Mouse (Mus musculus): ENCODE results near the gene Sppl3.

The Sppl3 gene

GRCm38 (mm10) chr5:114997327-114997726 lies 13.6 kb upstream of the Sppl3 start:
- DNase-seq (ENCODE audit: low read depth), result no peak

- no peak for DNase-seq (ENCODE audit: low read depth)
These were observed 10.4 kb upstream of the Sppl3 start for GRCm38 (mm10) chr5:115000503-115000902.

DNA sequence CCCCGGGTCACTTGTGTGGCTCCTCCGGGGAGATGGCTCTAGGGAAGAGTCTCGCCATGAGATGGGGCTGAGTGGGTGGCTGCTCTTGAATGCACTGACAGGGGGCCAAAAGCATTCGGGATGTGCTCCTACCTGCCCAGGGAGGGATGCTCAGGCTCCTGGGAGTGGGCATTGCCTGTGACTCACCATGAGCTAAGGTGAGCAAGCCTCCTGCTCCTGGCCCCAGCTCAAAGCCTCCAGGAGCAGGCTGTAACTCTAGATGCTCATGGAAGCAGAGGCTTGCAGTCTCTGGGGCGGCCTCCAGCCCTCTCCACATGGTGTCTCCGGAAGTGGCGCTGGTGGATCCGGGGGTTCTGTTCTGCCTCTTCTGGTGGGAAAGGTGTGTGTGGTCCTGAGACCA lies 9.5 kb upstream of the Sppl3 start:
- DNase-seq (ENCODE audit: low read depth), result no peak

DNA sequence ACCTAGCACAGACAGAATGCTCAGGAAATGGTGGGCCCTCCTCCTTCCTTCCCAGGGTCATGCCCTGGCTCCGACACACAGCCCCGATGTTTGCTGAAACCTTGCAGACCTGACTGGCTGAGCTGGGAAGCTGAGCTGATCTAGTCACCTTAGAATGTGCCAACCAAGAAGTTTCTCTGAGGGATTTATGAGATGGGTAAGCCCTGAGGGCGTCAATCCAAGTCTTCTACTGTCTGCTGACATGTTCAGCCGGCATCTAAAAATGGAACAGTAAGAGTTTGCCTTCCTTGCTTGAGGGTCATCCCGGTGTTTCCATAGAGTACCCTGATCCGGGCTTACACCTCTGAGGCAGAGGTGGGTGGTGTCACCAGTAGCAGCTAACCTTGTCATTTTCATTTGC lies 8.2 kb upstream of the Sppl3 start:
- DNase-seq (ENCODE audit: low read depth), result no peak

- peak; percentile 44 for DNase-seq (ENCODE audit: low read depth)
These were observed 7.6 kb upstream of the Sppl3 start for GRCm38 (mm10) chr5:115003224-115003873.

DNA sequence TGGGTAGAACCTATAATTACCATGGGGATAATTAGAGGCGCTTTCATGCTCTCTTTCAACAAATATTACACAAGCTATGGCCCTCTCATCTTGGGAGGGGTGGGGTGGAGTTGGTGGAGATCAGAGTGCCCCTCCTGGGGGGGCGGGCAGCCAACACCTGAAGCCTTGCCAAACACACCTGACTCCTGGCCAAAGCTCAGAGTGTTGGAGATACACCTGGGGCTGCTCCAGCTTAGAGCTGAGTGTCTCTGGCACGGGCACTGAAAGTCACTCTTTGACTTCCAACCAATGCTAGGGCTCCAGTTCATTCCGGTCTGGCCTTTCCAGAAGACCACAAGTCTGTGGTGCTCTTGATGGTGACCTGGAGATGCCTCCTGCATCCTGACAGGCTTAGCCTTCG lies 3.2 kb upstream of the Sppl3 start:
- no peak for DNase-seq (ENCODE audit: low read depth)

- no peak for DNase-seq (ENCODE audit: low read depth)
These were observed 2.6 kb upstream of the Sppl3 start for GRCm38 (mm10) chr5:115008307-115008706.

GRCm38 (mm10) chr5:115009143-115009542 lies 1.8 kb upstream of the Sppl3 start:
- DNase-seq (ENCODE audit: low read depth), result no peak

- no peak for DNase-seq (ENCODE audit: low read depth)
These were observed 976 bp upstream of the Sppl3 start for GRCm38 (mm10) chr5:115009961-115010360.

DNA sequence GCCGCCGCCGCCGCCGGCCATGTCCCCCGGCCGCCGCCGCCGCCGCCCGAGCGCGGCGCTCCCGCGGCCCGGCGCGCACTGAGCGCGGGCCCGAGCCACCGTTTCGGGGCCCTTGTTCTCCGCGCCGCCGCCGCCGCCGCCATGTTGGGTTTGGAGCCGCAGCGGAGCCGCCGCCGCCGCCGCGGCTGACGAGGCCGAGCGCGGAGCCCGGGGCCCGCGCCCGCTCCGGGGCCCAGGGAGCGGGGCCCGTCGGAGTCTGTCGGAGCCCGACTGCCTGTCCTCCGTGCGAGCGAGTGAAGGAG lies 231 bp downstream of the Sppl3 start:
- no peak for DNase-seq (ENCODE audit: low read depth)

DNA sequence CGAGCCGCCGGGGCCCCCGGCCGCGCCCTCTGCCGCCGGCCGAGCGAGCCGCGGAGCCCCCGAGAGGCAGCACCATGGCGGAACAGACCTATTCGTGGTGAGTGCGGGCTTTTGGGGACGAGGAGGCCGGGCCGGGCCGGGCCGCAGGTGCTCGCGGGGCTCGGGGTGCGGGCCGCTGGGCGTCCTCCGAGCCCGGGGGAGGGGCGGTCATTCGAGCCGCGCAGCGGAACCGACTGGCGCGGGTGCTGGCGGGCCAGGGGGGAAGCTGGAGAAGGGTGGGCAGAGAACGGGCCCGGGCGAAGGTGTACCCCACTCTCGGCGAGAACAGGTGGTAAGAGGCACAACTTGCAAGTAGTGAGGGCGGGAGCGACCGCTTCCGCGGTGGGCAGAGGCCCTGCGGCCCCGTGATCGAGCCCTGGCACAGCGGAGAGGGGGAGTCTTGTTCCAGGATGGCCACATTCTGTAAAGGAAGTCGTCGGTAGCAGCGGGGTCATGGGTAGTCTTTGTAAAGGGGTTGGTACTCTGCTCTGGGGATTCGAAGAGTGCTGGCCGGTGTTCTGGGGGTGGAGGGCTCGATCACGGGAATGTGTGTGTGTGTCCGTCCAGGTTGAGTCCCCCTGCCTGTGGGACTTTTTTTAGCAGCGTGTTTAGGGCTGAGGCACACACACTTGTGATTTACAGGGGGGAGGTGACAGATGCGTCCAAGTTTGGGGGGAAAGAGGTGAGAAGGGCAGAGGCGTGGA lies 753 bp downstream of the Sppl3 start:
- peak; percentile 72 for DNase-seq (ENCODE audit: low read depth)

GRCm38 (mm10) chr5:115013436-115013835 lies 2.5 kb downstream of the Sppl3 start:
- no peak for DNase-seq (ENCODE audit: low read depth)

DNA sequence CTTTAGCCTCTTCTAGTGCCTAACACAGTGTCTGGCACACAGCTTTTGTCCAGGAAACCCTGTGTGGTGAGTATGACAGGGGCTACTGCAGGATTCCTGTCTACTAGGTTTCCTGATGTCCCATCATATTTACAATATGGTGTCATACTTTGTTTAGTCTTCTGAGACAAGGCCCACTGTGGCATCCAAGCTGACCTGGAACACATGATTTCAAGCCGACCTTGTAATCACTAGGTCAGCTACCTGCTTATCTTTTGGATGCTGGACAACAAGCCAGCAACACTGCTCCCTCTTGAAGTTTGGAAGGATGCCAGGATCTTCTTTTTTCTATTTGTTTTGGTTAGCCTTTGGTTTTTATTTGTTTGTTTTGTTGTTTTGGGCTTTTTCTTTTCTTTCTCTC lies 3.6 kb downstream of the Sppl3 start:
- DNase-seq (ENCODE audit: low read depth), result no peak

DNA sequence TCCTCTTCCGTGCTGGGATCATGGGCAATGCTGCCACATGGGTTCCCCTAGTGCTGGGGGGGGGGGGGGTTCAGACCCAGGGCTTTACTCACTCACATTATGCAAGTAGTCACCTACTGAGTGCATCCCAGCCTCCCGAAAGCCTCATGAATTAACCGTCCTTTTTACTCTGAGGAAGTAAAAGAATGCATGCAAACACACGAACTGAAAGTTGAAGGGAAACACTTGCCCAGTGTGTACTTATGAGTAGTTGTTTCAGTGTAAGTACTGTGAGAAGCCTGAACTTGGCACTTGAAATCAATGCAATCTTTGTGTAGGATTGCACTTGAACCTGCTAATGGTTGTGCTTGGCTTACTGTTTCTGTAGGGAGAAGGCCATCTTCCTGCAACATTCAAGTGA lies 4.2 kb downstream of the Sppl3 start:
- DNase-seq (ENCODE audit: low read depth), result no peak

- peak; percentile 39 for DNase-seq (ENCODE audit: low read depth)
These were observed 7.3 kb downstream of the Sppl3 start for GRCm38 (mm10) chr5:115018270-115018669.

- DNase-seq (ENCODE audit: low read depth), result peak; percentile 14
These were observed 7.9 kb downstream of the Sppl3 start for GRCm38 (mm10) chr5:115018813-115019212.

GRCm38 (mm10) chr5:115022021-115022420 lies 11.1 kb downstream of the Sppl3 start:
- DNase-seq (ENCODE audit: low read depth), result no peak

- no peak for DNase-seq (ENCODE audit: low read depth)
These were observed 15.2 kb downstream of the Sppl3 start for GRCm38 (mm10) chr5:115026170-115026569.

GRCm38 (mm10) chr5:115027109-115027508 lies 16.2 kb downstream of the Sppl3 start:
- DNase-seq (ENCODE audit: low read depth), result no peak

DNA sequence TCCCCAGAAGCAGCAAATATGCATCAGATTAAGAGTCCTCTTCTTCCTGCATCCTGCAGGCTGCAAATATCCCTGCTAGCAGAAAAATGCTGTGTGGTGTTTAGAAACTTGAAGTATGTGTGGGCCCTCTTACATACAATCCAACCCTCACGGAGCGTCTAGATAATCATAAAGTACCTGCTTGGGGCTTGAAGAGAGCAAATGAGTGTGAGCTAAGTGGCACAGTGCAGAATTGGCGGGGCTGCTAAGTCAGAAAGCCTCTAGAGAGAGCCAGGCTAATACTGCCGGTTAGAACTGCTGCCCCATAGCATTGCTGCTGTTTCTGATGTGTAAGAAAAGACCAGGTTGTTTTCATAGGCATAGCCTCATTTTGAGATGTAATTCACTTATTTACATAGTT lies 18.0 kb downstream of the Sppl3 start:
- DNase-seq (ENCODE audit: low read depth), result no peak

GRCm38 (mm10) chr5:115029509-115029908 lies 18.6 kb downstream of the Sppl3 start:
- no peak for DNase-seq (ENCODE audit: low read depth)

DNA sequence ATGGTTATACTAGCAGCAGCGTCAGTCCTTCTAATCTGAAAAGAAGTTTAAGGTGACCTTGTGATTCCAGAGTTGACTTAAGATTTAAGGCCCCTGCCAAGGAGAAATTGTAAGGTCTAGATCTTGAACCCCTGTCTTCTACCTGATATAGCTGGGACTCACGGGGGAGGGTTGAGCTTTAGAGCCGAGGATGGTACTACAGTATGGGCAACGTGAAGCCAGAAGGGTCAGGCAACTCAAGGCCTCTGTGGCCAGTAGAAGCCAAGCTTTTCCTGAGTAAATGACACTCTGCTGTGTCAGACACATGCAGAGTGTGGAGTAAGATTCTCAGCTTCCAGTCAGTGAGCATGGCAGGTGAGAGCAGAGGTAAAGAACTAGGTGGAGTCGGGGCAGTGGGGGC lies 20.6 kb downstream of the Sppl3 start:
- no peak for DNase-seq (ENCODE audit: low read depth)

DNA sequence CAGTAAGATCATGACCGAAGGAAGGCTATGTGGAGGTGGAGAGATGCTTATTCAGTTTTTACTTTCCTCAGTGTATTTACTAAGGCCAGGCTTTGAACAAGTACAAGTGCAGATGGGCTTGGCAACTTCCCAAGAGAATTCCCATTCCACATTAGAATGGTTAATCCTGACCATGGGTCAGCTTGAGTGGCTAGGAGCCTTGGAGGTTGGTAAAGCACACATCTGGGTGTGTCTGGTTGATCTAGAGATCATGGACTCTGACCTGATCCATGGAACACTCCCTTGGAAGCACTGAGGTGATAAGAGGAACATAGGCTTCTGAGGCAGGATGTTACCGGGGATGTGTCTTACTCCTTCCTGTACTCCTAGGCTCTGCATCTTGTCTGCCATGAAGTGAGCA lies 21.7 kb downstream of the Sppl3 start:
- DNase-seq (ENCODE audit: low read depth), result no peak

- no peak for DNase-seq (ENCODE audit: low read depth)
These were observed 24.3 kb downstream of the Sppl3 start for GRCm38 (mm10) chr5:115035217-115035616.

Data from induced T-regulatory cell, adult 2 months (primary cell).